Comparison of ENCODE assay signal across 8 mouse cellular contexts in the genomic region with DNA sequence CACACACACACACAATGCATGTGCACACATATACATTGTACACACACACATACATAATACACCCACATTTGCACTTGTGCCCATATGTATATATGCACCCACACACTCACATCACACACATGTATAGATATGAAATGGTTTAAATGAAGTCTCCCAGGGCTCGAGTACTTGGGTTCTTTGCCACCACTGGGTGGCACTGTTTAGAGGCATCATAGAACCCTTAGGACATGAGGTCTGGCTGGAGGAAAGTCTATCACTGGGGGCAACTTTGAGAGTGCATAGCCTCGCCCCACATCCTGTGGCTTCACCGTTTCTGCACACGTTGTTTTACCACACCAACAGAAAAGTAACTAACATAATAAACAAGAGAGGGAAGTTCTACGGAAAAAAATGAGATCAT.
DNase-seq lines count a peak whose midpoint lies in the region; ATAC-seq and TF ChIP-seq lines count a peak whose summit lies in the region.

No protein-coding gene starts in this region.

- peak; percentile 45; the same call in 1 of the 2 replicates for TF ChIP-seq CTCF in liver, embryonic 14.5 days (IDR thresholded peaks at IDR 0.05; ENCODE audit: low read depth)
- peak; percentile 63; the same call in 1 of the 2 replicates for TF ChIP-seq CTCF in brain, embryonic 14.5 days (IDR thresholded peaks at IDR 0.05; ENCODE audit: borderline replicate concordance, extremely low read depth, insufficient read depth, insufficient read length)

- no peaks in the 10 kb centered on the region for H3K4me1 ChIP-seq in embryonic facial prominence, embryonic 11.5 days (ENCODE audit: control insufficient read depth, insufficient read depth, low read length)
- H3K4me1 ChIP-seq in embryonic facial prominence, embryonic 10.5 days: peaks cover 13% of the 10 kb centered on the region; the same call in 1 of the 2 replicates
- no peaks in the 10 kb centered on the region for H3K4me1 ChIP-seq in liver, embryonic 14.5 days (replicated peaks; ENCODE audit: control insufficient read depth in 2 of 2, insufficient read depth in 2 of 2, low read length in 1 of 2)
- H3K4me1 ChIP-seq in liver, embryonic 12.5 days: no peaks in the 10 kb centered on the region

- H3K4me2 ChIP-seq in embryonic facial prominence, embryonic 11.5 days (ENCODE audit: low read depth, low read length): no peak overlapping the region
- no peak overlapping the region for H3K4me2 ChIP-seq in liver, embryonic 14.5 days (ENCODE audit: low read depth)
- no peak overlapping the region for H3K4me2 ChIP-seq in liver, embryonic 12.5 days

- no peaks in the 10 kb centered on the region for H3K36me3 ChIP-seq in embryonic facial prominence, embryonic 11.5 days (replicated peaks; ENCODE audit: control insufficient read depth, insufficient read depth, low read depth, low read length)
- peaks cover 5% of the 10 kb centered on the region for H3K36me3 ChIP-seq in embryonic facial prominence, embryonic 10.5 days (replicated peaks)
- no peaks in the 10 kb centered on the region for H3K36me3 ChIP-seq in liver, embryonic 14.5 days (replicated peaks; ENCODE audit: control insufficient read depth, insufficient read depth, low read depth)
- H3K36me3 ChIP-seq in liver, embryonic 12.5 days: no peaks in the 10 kb centered on the region

- 53% methylated on average over 5 of the region's 5 CpGs for WGBS in embryonic facial prominence, embryonic 11.5 days
- WGBS in embryonic facial prominence, embryonic 10.5 days: 49% methylated on average over 5 of the region's 5 CpGs
- 24% methylated on average over 5 of the region's 5 CpGs for WGBS in liver, embryonic 14.5 days (ENCODE audit: insufficient replicate concordance)
- WGBS in liver, embryonic 12.5 days (ENCODE audit: insufficient replicate concordance): 34% methylated on average over 5 of the region's 5 CpGs

- H3K27ac ChIP-seq in embryonic facial prominence, embryonic 11.5 days (replicated peaks; ENCODE audit: low read depth, low read length): no peak overlapping the region
- no peak overlapping the region for H3K27ac ChIP-seq in embryonic facial prominence, embryonic 10.5 days (replicated peaks)
- no peak overlapping the region for H3K27ac ChIP-seq in liver, embryonic 14.5 days
- H3K27ac ChIP-seq in liver, embryonic 12.5 days: no peak overlapping the region

- no peaks in the 10 kb centered on the region for H3K27me3 ChIP-seq in embryonic facial prominence, embryonic 11.5 days (ENCODE audit: control insufficient read depth, insufficient read depth, low read length)
- 0 out of 2 replicates have a peak, but pooled peaks cover 3% of the 10 kb centered on the region for H3K27me3 ChIP-seq in embryonic facial prominence, embryonic 10.5 days (replicated peaks; ENCODE audit: low read depth, poor library complexity, severe bottlenecking)
- H3K27me3 ChIP-seq in liver, embryonic 14.5 days (ENCODE audit: control insufficient read depth, insufficient read depth, low read length): no peaks in the 10 kb centered on the region
- H3K27me3 ChIP-seq in liver, embryonic 12.5 days (replicated peaks): no peaks in the 10 kb centered on the region

- no peak for ATAC-seq in embryonic facial prominence, embryonic 11.5 days (replicated peaks; ENCODE audit: insufficient number of reproducible peaks, low FRiP score, low TSS enrichment, low read depth)
- no peak for ATAC-seq in liver, embryonic 14.5 days (ENCODE audit: insufficient read depth)
- no peak for ATAC-seq in liver, embryonic 12.5 days

- H3K4me3 ChIP-seq in embryonic facial prominence, embryonic 11.5 days (ENCODE audit: low read depth, low read length): no peak overlapping the region
- H3K4me3 ChIP-seq in embryonic facial prominence, embryonic 10.5 days: no peak overlapping the region
- H3K4me3 ChIP-seq in liver, embryonic 14.5 days (ENCODE audit: insufficient read depth in 1 of 2, low read depth in 2 of 2, low read length in 2 of 2): no peak overlapping the region
- no peak overlapping the region for H3K4me3 ChIP-seq in liver, embryonic 12.5 days

- no peaks in the 10 kb centered on the region for H3K9me3 ChIP-seq in embryonic facial prominence, embryonic 11.5 days (replicated peaks; ENCODE audit: control insufficient read depth, low read length)
- H3K9me3 ChIP-seq in embryonic facial prominence, embryonic 10.5 days: peaks cover 3% of the 10 kb centered on the region; the same call in 1 of the 2 replicates
- H3K9me3 ChIP-seq in liver, embryonic 14.5 days (ENCODE audit: control insufficient read depth, low read length): no peaks in the 10 kb centered on the region
- 0 out of 2 replicates have a peak, but pooled peaks cover 2% of the 10 kb centered on the region for H3K9me3 ChIP-seq in liver, embryonic 12.5 days (replicated peaks)

- no peak for TF ChIP-seq POLR2A in brain, embryonic 14.5 days (IDR thresholded peaks at IDR 0.05; ENCODE audit: borderline replicate concordance, extremely low read depth, insufficient read depth, insufficient read length, poor library complexity, severe bottlenecking)

- no peak for TF ChIP-seq EP300 in liver, embryonic 14.5 days (IDR thresholded peaks at IDR 0.05; ENCODE audit: low read depth)

- peak; percentile 49 for DNase-seq in embryonic facial prominence, embryonic 11.5 days (ENCODE audit: low spot score)
- DNase-seq in embryonic facial prominence, embryonic 10.5 days (ENCODE audit: low spot score): no peak
- peak in 2 of 3 experiments; percentile 4 for DNase-seq in liver, embryonic 14.5 days (ENCODE audit: low read depth in 3 of 3, low spot score in 3 of 3)
- DNase-seq in brain, embryonic 14.5 days (ENCODE audit: low read depth): peak; percentile 56
- peak; percentile 37 for DNase-seq in lung, postnatal 10 days
- no peak for DNase-seq in urinary bladder, postnatal 10 days (ENCODE audit: low spot score)
- no peak for DNase-seq in spleen, postnatal 4 days (ENCODE audit: low spot score in 2 of 2)

- no peak overlapping the region for H3K9ac ChIP-seq in embryonic facial prominence, embryonic 11.5 days (replicated peaks; ENCODE audit: low read length)
- no peak overlapping the region for H3K9ac ChIP-seq in liver, embryonic 14.5 days (replicated peaks)
- H3K9ac ChIP-seq in liver, embryonic 12.5 days: no peak overlapping the region

Comparison
In these comparisons a context has a peak if more than half of its experiments do, and no peak if none do; other contexts are left out.
1. DNase-seq: peak in embryonic facial prominence, embryonic 11.5 days (single experiment), liver, embryonic 14.5 days (2 of 3), brain, embryonic 14.5 days (single experiment) and lung, postnatal 10 days (single experiment); none in embryonic facial prominence, embryonic 10.5 days (single experiment), urinary bladder, postnatal 10 days (single experiment) and spleen, postnatal 4 days (0 of 2).